Mouse (Mus musculus): Measurements from ENCODE around the gene Rnf31.

The Rnf31 gene

GRCm38 (mm10) chr14:55577871-55578667 lies 13.4 kb upstream of the Rnf31 start, which contains the start of gene Psme1:
TSS of gene Psme1 (plus strand) at chr14:55578123.
- peak; percentile 75 to 76 for DNase-seq (ENCODE audit: low spot score in 2 of 2)

DNA sequence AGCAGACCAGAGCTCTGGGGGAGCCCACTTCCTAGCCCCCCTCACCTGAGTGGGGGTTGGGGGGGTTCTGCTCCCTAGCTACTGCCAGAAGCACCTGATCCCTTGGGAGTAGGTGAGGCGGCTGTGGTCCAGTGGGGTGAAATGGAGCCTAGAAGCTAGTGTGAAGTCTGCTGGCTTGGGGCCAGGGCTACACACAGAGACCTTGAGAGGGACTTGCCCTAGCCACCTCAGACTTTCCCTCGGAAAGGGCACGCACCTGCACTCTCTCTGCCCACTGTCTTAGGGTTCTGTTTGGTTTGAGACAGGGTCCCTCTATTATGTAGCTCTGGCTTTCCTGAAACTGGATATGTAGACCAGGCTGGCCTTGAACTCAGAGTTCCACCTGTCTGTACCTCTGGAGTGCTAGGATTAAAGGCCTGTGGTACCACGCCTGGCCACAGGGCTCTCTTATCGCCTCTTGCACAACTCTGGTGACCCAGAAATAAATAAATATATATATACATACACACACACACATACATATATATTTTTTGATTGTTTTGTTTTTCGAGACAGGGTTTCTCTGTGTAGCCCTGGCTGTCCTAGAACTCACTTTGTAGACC lies 12.7 kb upstream of the Rnf31 start:
- peak; percentile 54 for DNase-seq (ENCODE audit: low spot score in 2 of 2)

DNA sequence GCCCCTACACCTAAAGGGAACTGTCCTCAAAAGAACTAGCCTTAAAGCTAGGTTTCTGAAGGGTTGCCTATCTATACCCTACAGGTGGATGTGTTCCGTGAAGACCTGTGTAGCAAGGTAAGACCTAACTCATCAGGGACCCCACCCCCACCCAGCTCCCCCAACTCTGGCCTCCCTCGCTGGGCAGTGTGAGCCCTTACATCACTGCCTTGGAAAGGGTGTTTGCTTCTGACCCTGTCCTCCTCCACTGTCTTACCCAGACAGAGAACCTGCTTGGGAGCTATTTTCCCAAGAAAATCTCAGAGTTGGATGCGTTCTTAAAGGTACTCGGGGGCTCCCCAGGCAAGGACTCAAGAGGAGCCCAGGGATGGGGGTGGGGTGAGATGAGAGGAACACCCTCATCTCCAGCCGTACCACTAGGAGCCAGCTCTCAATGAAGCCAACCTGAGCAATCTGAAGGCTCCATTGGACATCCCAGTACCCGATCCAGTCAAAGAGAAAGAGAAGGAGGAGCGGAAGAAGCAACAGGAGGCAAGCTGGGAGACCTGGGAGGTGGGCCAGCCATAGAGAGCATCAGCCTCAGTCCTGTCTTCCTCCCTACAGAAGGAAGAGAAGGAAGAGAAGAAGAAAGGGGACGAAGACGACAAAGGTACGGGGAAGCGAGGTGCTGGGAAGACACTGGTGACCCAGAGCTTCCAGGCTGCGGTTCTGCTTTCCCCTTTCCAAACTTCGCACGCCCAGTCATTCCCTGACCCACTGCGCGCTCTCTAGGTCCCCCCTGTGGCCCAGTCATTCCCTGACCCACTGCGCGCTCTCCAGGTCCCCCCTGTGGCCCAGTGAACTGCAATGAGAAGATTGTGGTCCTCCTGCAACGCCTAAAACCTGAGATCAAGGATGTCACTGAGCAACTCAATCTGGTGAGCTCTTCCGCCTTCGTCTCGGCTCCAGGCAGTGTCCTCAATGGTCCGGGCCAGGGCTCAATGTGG lies 11.7 kb upstream of the Rnf31 start:
- DNase-seq (ENCODE audit: low spot score in 2 of 2) = no peak

DNA sequence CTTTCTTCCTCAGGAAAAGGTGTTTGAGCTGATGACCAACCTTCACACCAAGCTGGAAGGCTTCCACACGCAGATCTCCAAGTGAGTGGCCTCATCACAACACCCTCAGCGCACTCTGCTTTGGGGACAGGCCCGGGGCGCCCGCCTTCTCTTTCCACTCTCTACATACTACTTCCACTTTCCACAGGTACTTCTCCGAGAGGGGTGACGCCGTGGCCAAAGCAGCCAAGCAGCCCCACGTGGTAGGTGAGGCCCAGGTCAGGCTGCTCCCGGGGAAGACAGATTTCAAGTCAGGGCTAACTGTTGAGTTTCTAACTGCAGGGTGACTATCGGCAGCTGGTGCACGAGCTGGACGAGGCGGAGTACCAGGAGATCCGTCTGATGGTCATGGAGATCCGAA lies 10.8 kb upstream of the Rnf31 start:
- no peak for DNase-seq (ENCODE audit: low spot score in 2 of 2)

DNA sequence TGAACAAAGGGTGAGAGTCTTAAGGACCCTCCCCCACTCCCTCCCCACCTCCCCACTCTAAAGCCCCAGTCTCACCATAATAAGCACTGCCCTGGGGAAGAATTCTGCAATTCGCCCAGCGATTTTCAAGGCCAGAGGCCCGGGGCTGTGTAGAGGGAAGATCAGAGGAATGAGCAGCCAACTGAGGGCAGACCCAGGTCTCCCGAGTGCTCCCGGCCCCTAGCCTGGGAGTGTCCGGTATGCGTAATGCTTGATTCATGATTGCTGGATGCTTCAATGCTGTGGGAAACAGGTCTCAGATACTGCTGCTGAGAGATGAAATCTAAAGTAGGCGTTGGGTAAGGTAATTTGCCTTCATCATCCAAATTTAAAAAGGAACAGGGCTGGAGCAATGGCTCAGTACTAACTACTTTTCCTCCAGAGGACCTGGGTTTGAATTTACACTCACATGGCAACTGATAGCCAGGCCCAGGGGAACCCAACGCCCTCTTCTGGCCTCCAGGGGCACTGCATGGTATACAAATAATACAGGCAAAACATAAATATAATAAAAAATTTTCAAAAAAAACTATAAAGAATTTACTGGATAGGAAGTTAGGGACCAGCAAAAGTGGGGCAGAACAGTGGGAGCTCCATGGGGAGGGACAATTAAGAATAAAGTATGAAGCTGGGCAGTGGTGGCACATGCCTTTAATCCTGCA lies 9.4 kb upstream of the Rnf31 start:
- no peak for DNase-seq (ENCODE audit: low spot score in 2 of 2)

DNA sequence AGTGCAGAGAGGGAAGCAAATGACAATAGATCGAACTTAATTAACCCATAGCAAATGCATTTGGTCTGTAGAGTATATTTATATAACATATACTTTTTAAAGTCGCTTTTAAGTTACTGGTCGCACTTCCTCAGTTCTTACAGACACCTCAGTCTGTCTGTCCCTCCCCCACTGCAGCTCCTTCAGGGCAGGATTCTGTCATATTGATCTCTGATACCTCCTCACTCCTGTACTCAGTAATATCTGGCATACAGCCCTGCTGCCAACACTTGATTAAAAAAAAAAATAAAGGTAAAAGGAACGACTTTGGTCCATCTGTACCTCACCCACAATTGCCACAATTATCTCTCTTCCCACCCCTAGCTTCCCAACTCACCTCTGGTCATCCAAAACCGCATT lies 7.2 kb upstream of the Rnf31 start:
- DNase-seq (ENCODE audit: low spot score in 2 of 2) = no peak

DNA sequence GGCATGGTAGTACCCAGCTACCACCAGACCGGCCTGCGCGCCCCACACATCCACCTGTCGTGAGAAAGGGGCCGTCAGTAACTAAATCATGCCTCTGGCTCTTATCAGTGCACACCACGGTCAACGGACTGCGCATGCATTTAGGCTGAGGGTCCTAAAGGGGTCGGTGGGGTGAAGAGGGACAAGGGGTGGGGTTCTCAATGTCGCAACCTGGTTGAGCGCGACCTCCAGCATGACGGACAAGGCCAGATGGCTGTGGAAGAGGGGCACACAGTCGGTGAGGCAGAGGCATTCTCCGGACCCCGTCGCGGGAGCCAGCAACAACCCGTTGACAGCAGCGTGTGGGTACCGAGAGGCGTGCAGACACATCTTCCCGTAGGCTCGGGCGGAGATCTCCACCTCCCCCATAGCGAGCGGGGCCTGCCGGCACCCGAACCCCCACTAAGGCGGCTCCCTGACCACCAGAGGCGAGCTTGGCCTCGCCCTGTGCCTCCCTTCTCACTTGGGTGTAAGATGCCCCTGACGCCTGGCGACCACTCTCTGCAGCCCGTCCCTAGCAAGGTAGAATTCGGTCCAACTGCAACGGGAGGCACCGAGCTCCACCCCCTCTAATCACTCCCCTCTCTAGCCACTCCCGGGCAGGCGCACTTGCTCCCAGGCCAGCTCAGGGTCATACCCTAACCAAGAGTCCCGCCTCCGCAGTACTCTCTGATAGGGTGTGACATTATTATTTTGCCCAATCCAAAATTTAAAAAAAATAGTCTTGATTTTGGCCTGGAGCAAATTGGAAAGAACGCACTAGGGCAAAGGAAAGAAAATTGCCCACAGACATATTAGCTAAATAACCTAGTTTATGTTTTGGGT lies 6.6 kb upstream of the Rnf31 start, which contains the start of gene Emc9:
Emc9 (minus strand) TSS at position 601 of the 864 bp plus-strand sequence.
- peak; percentile 71 to 73 for DNase-seq (ENCODE audit: low spot score in 2 of 2)

- no peak for DNase-seq (ENCODE audit: low spot score in 2 of 2)
Observed at GRCm38 (mm10) chr14:55585566-55585960, 5.9 kb upstream of the Rnf31 start.

- DNase-seq (ENCODE audit: low spot score in 2 of 2) = no peak
Observed at GRCm38 (mm10) chr14:55586149-55586548, 5.4 kb upstream of the Rnf31 start.

DNA sequence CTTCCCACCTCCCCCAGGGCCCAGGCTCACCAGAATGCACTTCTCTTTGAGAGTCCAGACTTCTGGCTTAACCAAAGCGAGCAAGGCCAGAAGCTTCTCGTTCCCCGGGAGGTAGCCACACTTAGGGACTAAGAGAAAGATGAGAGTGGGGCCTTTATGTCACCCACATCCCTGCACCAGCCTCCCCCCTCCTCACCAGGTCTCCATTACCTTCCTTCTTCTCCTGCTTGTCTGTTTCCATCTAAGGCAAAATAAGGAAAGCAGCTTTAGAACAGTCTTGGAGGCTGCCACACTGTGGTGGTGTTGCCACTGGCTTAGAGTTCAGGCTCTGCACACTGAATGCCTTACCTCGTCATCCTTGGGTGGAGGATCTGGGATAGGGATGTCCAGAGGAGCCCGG lies 2.2 kb upstream of the Rnf31 start:
- no peak for DNase-seq (ENCODE audit: low spot score in 2 of 2)

- peak in 1 of 2 experiments; percentile 30 for DNase-seq (ENCODE audit: low spot score in 2 of 2)
Observed at GRCm38 (mm10) chr14:55589771-55590448, 1.6 kb upstream of the Rnf31 start.

DNA sequence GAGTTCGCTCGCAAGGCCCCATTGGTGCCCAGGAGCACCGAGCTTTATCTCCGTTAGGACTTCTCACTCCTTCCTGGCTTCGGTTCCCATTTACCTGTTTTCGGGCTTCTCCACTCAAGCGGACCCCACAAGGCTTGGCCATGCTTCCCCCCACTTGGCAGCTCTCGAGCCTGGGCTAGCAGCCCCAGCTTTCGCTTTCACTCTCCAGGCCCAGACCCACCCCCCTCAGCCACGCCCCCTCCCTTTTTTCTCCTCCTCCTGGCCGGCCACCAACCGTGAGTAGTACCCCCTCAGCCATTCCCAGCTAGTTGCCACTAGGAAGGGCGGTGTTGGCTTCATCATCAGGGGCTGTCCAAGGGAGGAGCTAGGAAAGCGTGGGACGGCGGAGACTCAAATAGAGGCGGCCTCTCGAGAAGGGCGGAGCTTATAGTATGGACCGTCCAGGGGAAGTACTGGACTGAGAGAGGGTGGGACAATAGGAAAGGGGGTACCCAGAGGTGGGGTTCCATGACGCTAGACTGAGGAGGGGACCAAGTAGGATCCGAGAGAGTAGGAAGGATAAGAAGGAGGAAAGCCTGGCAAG lies 669 bp upstream of the Rnf31 start, which contains the start of gene Psme2:
Psme2 (minus strand) TSS at position 366 of the 583 bp plus-strand sequence.
- peak; percentile 82 to 85 for DNase-seq (ENCODE audit: low spot score in 2 of 2)

DNA sequence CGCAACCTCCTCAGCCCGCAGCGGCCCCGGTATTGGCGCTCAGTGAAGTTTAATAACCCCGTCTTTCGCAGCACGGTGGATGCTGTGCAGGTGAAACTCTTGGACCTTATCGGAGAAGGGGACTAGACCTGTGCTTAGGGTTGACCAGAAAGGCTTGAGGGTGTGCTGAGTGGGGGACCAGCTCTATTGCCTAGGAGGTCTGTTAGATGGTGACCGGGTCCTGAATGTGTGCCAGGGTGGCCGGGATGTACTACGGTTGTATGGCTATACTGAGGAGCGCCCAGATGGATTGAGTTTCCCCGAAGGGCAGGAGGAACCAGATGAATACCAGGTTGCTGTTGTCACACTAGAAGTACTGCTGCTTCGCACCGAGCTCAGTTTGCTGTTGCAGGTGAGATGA lies 718 bp downstream of the Rnf31 start:
- DNase-seq (ENCODE audit: low spot score in 2 of 2) = no peak

GRCm38 (mm10) chr14:55596036-55596690 lies 4.7 kb downstream of the Rnf31 start:
- DNase-seq (ENCODE audit: low spot score in 2 of 2) = no peak

DNA sequence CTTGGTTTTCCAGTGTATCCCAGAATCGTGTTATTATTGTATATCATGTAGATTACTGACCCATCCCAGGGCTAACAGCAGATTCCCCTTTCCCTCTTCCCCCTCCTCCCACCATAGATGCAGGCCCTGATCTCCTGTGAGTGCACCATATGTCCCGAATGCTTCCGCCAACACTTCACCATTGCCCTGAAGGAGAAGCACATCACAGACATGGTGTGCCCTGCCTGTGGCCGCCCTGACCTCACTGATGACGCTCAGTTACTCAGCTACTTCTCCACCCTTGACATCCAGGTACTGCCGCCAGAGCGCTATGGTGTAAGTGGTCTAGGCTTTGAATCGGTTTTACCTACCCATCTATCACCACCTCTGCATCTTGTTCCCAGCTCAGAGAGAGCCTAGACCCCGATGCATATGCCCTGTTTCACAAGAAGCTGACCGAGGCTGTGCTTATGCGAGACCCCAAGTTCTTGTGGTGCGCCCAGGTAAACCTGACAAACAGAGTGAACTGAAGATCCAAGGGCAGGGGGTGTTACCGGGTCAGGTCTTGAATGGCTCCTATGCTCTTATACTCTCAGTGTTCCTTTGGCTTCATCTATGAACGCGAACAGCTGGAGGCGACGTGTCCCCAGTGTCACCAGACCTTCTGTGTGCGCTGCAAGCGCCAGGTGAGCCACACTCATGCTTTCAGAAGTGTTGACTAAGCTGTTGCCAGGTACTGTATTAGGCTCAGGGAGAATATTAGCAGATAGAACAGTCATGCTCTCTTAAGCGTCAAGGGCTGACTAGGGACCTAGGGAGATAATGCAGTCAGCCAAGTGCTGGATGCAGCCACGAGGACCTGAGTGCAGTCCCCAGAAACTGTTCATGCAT lies 7.2 kb downstream of the Rnf31 start:
- DNase-seq (ENCODE audit: low spot score in 2 of 2) = no peak

- no peak for DNase-seq (ENCODE audit: low spot score in 2 of 2)
Observed at GRCm38 (mm10) chr14:55603271-55603632, 11.7 kb downstream of the Rnf31 start, which contains the start of gene Irf9. TSS of gene Irf9 (plus strand) at chr14:55603571.

DNA sequence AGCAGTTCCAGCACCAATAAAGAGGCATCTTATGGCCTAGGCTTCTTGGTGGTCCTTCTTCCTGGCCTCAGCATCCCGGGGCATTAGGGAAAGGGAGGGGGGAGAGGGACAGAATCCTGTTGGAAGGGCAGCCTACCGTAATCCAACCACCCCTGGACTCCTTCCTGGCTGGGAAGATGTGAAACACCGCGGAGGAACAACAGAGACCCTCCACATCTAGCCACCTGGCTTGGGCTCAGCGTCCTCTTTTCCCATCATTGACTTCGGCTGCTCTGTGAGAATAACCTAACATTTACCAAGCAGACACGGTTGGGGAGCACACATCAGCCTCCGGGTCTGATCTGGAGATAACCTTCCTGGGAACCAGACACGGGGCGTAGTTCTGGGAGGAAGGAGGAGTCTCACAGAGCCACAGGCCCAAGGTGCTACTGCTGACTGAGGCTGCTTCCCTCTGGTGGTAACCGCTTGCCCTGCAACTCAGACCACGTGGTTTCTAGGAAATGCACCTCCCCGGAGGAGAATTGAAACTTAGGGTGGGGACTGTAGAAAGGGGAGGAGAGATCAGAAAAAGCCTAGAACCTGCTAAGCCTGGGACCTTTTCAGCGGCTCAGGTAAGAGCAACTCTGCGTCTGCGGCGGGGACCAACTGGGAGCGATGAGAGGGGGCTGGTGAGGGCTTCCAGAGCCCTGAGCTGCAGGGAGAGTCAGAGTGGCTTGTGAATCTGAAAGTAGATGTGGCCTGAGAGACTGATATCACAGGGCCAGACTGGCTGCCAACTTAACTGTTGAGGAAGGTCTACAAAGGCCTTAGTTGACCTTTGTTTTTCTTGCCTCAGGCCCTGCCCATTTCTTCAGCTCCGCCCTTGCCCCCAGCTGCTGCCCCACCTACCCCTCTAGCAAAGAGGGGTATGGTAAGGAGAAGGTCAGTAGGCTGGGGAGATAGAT lies 12.4 kb downstream of the Rnf31 start:
- DNase-seq (ENCODE audit: low spot score in 2 of 2) = peak; percentile 89 to 94

Data from natural killer cell, adult 2 months (primary cell).